Mouse (Mus musculus) gastrocnemius, postnatal 10 days (tissue): ENCODE data around the gene 1520401A03Rik. TPM values are rescaled to one million over a fixed set of nuclear protein-coding genes. Genes with fewer than 3 reads are reported as not detected.

Experiments used
- DNase-seq: peaks from one replicate; pipeline ENCODE4 v3.0.0; 2021; ENCODE audit warnings: mixed read lengths
- total RNA-seq, 2 experiments: library from RNA; stranded (reverse); gene quantifications; 2 replicates each; pipeline ENCODE4 v1.2.3; 2021

1520401A03Rik gene
- total RNA-seq, 2 experiments from 2014 or later, result 0.12 to 0.23 TPM

- DNase-seq, result no peak
Observed at GRCm38 (mm10) chr17:23742941-23743340, 20.4 kb upstream of the 1520401A03Rik start.

GRCm38 (mm10) chr17:23742210-23742793, 19.7 kb upstream of the 1520401A03Rik start:
- peak; percentile 30 for DNase-seq

GRCm38 (mm10) chr17:23741359-23742209, 19.0 kb upstream of the 1520401A03Rik start:
- no peak for DNase-seq

- no peak for DNase-seq
Observed at GRCm38 (mm10) chr17:23740598-23741021, 18.0 kb upstream of the 1520401A03Rik start, which contains the start of gene Paqr4. TSS of gene Paqr4 (minus strand) at chr17:23740867.

- peak; percentile 83 for DNase-seq
Observed at GRCm38 (mm10) chr17:23740136-23740584, 17.6 kb upstream of the 1520401A03Rik start.

- DNase-seq, result peak; percentile 37
Observed at GRCm38 (mm10) chr17:23739202-23740135, 16.9 kb upstream of the 1520401A03Rik start.

GRCm38 (mm10) chr17:23738836-23739201, 16.2 kb upstream of the 1520401A03Rik start:
- DNase-seq, result no peak

- DNase-seq, result no peak
Observed at GRCm38 (mm10) chr17:23737493-23738445, 15.2 kb upstream of the 1520401A03Rik start.

GRCm38 (mm10) chr17:23734341-23734740, 11.8 kb upstream of the 1520401A03Rik start:
- no peak for DNase-seq

GRCm38 (mm10) chr17:23730441-23730840, 7.9 kb upstream of the 1520401A03Rik start:
- DNase-seq, result no peak

GRCm38 (mm10) chr17:23726758-23727142, 4.2 kb upstream of the 1520401A03Rik start:
- peak; percentile 78 for DNase-seq

- peak; percentile 97 for DNase-seq
Observed at GRCm38 (mm10) chr17:23725999-23726757, 3.6 kb upstream of the 1520401A03Rik start, which contains the start of gene Pkmyt1. TSS of gene Pkmyt1 (plus strand) at chr17:23726336.

- no peak for DNase-seq
Observed at GRCm38 (mm10) chr17:23725477-23725876, 2.9 kb upstream of the 1520401A03Rik start.

- no peak for DNase-seq
Observed at GRCm38 (mm10) chr17:23721886-23722285, 697 bp downstream of the 1520401A03Rik start.

- DNase-seq, result no peak
Observed at GRCm38 (mm10) chr17:23719455-23719854, 3.1 kb downstream of the 1520401A03Rik start.

- no peak for DNase-seq
Observed at GRCm38 (mm10) chr17:23717003-23717402, 5.6 kb downstream of the 1520401A03Rik start.

GRCm38 (mm10) chr17:23706212-23706611, 16.4 kb downstream of the 1520401A03Rik start:
- peak; percentile 85 for DNase-seq

- no peak for DNase-seq
Observed at GRCm38 (mm10) chr17:23705525-23706104, 17.0 kb downstream of the 1520401A03Rik start.

- no peak for DNase-seq
Observed at GRCm38 (mm10) chr17:23704741-23705140, 17.8 kb downstream of the 1520401A03Rik start.

- DNase-seq, result no peak
Observed at GRCm38 (mm10) chr17:23703301-23703700, 19.3 kb downstream of the 1520401A03Rik start.
